Mouse (Mus musculus) cortical plate, adult 2 months (tissue): ENCODE data around the gene Tbx5. TPM values are rescaled to one million over a fixed set of nuclear protein-coding genes. Genes with fewer than 3 reads are reported as not detected.

ENCODE experiments used
- H3K27ac ChIP-seq: fragments of 200-500 bp; 2 replicates; pipeline ENCODE4 v1.5.1; 2012; ENCODE audit warnings: low read length, control low read depth, inconsistent platforms; ENCODE audit not compliant: insufficient read depth
- H3K4me1 ChIP-seq: fragments of 200-500 bp; 2 replicates; pipeline ENCODE4 v1.6.1; 2011; ENCODE audit warnings: low read length; ENCODE audit not compliant: control insufficient read depth, insufficient read depth
- H3K4me3 ChIP-seq: fragments of 200-500 bp; 2 replicates; pipeline ENCODE4 v1.5.1; 2011; ENCODE audit warnings: mild to moderate bottlenecking, low read length, control low read depth; ENCODE audit not compliant: insufficient read depth
- CTCF ChIP-seq: fragments of 200-500 bp; IDR thresholded peaks from 2 replicates; pipeline ENCODE4 v1.5.1; 2011; ENCODE audit warnings: mild to moderate bottlenecking, control low read depth, low read length; ENCODE audit not compliant: insufficient read depth; ENCODE audit errors: extremely low read depth
- POLR2A ChIP-seq: fragments of 200-500 bp; IDR thresholded peaks from 2 replicates; pipeline ENCODE4 v1.6.1; 2011; ENCODE audit warnings: mild to moderate bottlenecking, low read length, control low read depth; ENCODE audit not compliant: insufficient read depth; ENCODE audit errors: extremely low read depth
- polyA plus RNA-seq: library from polyadenylated mRNA; depleted of rRNA; stranded (reverse); fragments of >200 nt; gene quantifications from 2 replicates; pipeline ENCODE4 v1.2.3, GENCODE M21; 2012

Gene Tbx5
- polyA plus RNA-seq, 1 experiment, result not detected

GRCm38 (mm10) chr5:119833223-119834030, 959 bp downstream of the Tbx5 start:
- Histone ChIP-seq H3K27ac (no peak overlapping the region), H3K4me1 (no peaks in the 10 kb centered on the region), H3K4me3 (no peak overlapping the region)
- TF ChIP-seq POLR2A, result no peak
- TF ChIP-seq CTCF, result no peak

DNA sequence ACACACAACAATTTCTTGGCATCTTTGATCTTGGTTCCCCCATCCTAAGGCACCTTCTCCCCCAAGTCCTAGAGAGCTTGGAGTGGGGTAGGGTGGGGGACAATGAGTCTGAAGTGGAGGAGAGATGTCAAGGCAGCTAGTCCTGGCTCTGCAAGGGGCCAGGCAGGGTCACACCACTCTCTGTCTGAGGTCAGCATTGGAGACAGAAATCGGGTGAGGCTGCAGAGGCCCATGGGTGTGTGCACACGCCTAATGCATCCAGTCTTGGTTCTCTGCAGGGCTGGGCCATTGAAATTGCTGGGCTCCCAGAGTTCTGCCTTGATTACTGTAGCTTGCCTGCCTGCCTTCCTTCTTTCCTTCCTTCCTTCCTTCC, 1.5 kb downstream of the Tbx5 start:
- no peaks in the 10 kb centered on the region for H3K4me1 ChIP-seq
- H3K27ac ChIP-seq, result no peak overlapping the region
- TF ChIP-seq POLR2A (no peak), CTCF (no peak)
- H3K4me3 ChIP-seq, result no peak overlapping the region

DNA sequence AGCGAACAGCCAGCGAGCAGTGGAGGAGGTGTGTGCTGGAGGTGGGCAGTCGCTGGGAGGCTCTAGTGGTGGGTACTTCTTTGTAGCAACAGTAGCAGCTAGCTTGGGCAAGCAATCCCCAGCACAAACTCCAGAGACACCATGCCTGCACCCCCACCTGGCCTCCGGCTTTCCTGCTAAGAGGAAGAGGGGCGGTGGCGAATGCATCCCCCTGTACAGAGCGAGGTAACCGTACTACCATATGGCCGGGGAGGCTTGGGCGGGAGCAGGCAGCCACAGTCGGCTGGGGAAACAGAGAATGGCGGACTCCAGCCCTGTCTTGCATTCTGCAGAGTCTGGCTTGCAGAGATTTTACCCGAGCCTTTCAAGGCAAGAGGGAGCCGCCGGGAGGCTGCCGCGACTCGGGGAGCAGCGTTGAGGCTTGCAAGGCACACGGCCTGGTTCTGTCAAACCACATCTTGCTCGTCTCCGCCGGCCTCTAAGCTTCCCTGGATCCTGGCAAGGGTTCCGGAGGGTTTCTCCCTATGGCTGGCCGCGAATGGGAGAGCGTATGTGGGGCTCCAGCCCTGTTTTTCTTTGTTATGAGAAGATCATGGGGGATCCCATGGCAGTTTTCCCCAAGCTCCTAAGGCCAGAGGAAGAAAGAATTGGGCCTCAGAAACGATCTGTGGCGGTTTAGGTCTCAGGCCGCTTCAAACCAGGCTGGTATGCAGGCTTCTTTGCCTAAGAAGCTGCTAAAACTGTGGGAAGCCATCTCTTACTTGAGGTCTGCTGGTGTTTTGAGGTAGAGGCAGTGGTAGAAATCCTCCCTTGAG, 2.8 kb downstream of the Tbx5 start:
- Histone ChIP-seq H3K27ac (no peak overlapping the region), H3K4me3 (no peak overlapping the region), H3K4me1 (no peaks in the 10 kb centered on the region)
- TF ChIP-seq CTCF (no peak), POLR2A (no peak)

DNA sequence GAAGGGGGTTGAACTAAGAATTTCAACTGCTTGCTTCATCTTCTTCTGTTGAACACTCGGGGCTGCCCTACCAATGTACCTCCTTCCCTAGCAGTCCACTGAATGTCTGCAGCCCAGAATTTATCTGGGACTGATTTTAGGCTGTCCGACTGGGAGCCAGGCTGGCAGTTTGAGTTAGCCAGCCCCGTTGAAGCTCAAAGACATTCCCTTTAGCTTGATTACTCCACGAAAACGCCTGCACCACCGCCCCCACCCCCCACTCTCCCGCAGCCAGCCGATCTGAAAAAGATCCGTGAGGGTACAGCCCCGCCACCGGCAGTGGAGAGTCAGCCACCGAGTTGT, 3.4 kb downstream of the Tbx5 start:
- Histone ChIP-seq H3K27ac (no peak overlapping the region), H3K4me3 (no peak overlapping the region), H3K4me1 (no peaks in the 10 kb centered on the region)
- no peak for TF ChIP-seq POLR2A
- TF ChIP-seq CTCF, result no peak

DNA sequence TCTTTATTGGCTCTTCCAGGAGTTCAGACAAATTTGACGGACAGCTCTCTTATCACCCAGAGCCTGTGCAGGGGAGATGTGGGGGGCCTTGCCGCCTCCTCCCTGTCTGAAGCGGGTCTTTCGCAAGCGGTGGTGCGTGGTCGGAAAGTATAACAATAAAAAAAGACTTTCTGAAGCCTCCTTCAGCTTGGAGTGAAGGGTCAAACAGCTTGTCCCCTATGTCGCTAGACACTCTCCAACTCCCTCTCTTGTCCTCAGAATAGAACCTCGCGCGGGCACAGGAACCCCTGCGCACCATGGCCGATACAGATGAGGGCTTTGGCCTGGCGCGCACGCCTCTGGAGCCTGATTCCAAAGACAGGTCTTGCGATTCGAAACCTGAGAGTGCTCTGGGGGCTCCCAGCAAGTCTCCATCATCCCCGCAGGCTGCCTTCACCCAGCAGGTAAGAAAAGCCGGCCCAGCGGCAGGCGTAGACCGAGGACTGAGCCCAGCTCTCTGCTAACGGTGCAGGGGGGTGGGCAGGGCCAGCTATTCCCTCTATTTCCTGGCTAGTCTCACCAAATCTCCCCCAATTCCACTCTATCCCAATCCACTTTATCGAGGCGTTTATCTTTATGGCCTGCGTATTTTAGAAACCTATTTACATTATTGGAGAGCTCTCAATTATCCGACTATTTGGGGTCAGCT, 4.3 kb downstream of the Tbx5 start:
- Histone ChIP-seq H3K4me3 (no peak overlapping the region), H3K27ac (no peak overlapping the region), H3K4me1 (no peaks in the 10 kb centered on the region)
- TF ChIP-seq CTCF (no peak), POLR2A (no peak)

DNA sequence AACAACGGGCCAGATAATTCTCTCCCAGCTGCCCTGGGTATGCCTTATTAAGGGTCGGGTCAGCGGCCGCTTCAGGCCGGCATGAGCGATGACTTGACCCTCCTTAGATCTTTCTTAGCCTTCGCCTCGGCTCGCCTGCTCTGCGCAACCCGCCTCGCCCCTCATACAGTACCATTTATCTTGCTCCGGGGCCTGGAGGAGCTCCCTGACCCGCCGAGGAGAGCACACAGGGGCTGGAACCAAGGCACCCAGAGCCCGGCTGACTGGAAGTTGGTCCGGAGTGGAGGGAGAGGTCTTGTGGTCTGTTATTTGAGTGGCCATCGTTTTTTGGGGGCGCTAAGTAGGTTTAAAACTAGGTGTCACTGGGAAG, 4.8 kb downstream of the Tbx5 start:
- Histone ChIP-seq H3K27ac (no peak overlapping the region), H3K4me3 (no peak overlapping the region), H3K4me1 (no peaks in the 10 kb centered on the region)
- no peak for TF ChIP-seq POLR2A

GRCm38 (mm10) chr5:119837861-119838260, 5.4 kb downstream of the Tbx5 start:
- no peak for TF ChIP-seq CTCF
- no peak for TF ChIP-seq POLR2A
- no peak overlapping the region for H3K27ac ChIP-seq
- H3K4me3 ChIP-seq, result no peak overlapping the region
- H3K4me1 ChIP-seq, result no peaks in the 10 kb centered on the region

DNA sequence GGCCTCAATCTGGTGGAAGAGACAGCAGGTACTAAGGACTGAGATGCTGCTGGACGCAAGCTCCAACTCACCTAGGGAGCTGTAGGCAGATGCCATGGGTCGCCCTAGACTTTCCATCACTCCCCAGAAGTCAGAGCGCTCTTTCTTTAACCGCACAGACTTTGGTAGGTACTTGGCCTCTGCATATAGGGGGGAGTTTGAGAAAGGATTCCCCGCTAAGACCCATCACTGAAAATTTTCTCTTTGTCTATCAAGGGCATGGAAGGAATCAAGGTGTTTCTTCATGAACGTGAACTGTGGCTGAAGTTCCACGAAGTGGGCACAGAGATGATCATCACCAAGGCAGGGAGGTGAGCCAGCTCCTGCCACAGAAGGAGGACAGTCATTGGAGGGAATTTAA, 6.0 kb downstream of the Tbx5 start:
- no peak overlapping the region for H3K27ac ChIP-seq
- no peak overlapping the region for H3K4me3 ChIP-seq
- H3K4me1 ChIP-seq, result no peaks in the 10 kb centered on the region
- TF ChIP-seq CTCF, result no peak
- no peak for TF ChIP-seq POLR2A

DNA sequence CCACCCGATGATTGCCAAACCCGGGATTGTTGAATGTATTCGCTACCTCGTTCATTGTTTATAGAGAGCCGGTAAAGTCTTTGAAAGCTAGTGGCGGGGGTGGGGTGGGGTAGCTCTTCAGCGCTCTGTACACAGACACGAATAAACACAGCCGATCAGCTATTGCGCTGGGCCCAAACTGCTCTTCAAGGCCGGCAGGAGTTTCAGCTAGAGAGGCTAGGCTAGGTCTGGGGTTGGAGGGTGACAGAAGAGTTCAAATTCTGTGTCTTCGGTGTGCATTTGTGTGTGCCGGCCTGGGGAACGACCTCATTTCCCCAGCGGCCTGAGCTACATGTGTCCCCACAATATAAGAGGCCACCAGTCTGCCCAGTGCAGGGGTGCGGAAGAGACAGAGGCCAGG, 6.7 kb downstream of the Tbx5 start:
- Histone ChIP-seq H3K4me1 (no peaks in the 10 kb centered on the region), H3K4me3 (no peak overlapping the region), H3K27ac (no peak overlapping the region)
- no peak for TF ChIP-seq POLR2A
- TF ChIP-seq CTCF, result no peak
